Mouse (Mus musculus) CD4-positive naive resting alpha-beta T cell, adult 76 days (primary cell): Measurements from ENCODE around the gene Smg5. TPM values are rescaled to one million over a fixed set of nuclear protein-coding genes. Genes with fewer than 3 reads are reported as not detected.

Experiments
- total RNA-seq: library from RNA; stranded (reverse); gene quantifications from one replicate; pipeline ENCODE4 v1.2.4, GENCODE M21; 2023

Gene Smg5
- 131 TPM for total RNA-seq

DNA sequence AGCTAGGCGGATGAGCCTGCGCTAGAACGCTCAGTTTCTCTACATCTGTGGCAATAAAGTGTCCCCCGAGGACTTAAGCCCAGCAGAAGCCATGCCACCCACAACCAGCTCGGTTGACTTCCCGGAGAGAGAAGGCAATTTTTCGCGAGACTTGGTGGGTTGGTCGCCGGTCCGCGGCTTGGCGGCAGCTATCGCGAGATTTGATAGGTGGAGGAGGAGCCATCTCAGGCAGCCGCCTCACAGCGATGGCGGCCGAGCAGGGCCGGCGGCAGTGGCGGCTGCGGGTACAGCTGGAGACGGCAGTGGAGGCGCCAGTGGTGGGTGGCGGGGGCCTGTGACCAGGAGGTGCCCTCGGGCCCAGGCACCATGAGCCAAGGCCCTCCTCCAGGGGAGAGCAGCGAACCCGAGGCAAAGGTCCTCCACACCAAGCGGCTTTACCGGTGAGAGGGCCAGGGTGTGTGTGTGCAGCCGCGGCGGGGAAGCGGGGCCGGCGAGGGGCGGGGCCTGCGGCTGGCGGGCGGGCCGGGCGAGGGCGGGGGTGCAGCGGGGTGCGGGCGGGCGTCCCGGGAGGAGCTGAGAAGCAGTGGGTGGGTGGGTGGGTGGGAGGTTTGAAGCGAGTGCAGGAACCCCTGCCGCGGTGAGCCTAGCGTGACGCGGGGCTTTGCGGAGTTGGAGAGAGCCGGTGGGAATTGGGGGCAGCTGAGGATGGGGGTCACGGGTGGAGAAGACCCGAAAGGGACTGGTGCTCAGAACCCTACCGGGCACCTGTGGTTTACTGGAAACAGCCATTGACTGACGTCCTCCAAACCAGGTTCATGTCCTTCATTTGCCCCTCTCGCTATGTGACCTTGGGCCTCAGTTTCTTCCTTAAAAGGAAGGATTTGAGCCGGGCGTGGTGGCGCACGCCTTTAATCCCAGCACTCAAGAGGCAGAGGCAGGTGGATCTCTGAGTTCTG lies at the start of gene Smg5, which contains the start of gene Tmem79:
TSS of gene Smg5 (plus strand) at position 203 of the 956 bp plus-strand sequence.
TSS of gene Tmem79 (minus strand) at position 91 of the 956 bp plus-strand sequence.

GRCm38 (mm10) chr3:88287110-88287509 lies 49.0 kb upstream of the Smg5 start, which contains the start of gene Gm38392:
Gene Gm38392, minus strand, starts transcription at chr3:88287210.

GRCm38 (mm10) chr3:88296561-88297318 lies 39.3 kb upstream of the Smg5 start, which contains the start of the genes Tsacc and Cct3:
Gene Tsacc, minus strand, starts transcription at chr3:88296999.
Gene Cct3, plus strand, starts transcription at chr3:88297116.

GRCm38 (mm10) chr3:88324951-88325405 lies 11.1 kb upstream of the Smg5 start, which contains the start of gene Glmp:
Gene Glmp, plus strand, starts transcription at chr3:88325023.

GRCm38 (mm10) chr3:88364337-88364736 lies 28.3 kb downstream of the Smg5 start, which contains the start of gene Paqr6:
Gene Paqr6, plus strand, starts transcription at chr3:88364584.

GRCm38 (mm10) chr3:88372643-88373042 lies 36.6 kb downstream of the Smg5 start, which contains the start of gene Bglap3:
Gene Bglap3, minus strand, starts transcription at chr3:88372743.

DNA sequence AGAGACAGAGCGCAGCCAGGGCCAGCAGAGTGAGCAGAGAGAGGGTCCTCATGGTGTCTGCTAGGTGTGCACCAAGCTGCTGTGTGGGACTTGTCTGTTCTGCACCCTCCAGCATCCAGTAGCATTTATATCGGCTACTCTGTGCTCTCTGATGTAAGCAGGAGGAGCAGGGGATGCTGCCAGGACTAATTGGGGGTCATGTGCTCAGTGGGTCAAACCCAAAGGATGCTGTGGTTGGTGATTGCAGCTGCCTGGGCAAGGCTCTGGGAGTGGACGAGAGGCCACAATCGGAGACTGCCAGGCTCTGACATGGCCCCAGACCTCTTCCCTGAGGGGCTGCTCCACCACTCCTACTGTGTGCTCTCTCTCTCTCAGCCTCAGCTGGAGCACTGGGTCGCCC lies 42.5 kb downstream of the Smg5 start, which contains the start of gene Bglap2:
TSS of gene Bglap2 (minus strand) at position 101 of the 400 bp plus-strand sequence.

GRCm38 (mm10) chr3:88384364-88384763 lies 48.3 kb downstream of the Smg5 start, which contains the start of gene Bglap:
Gene Bglap, minus strand, starts transcription at chr3:88384464.

DNA sequence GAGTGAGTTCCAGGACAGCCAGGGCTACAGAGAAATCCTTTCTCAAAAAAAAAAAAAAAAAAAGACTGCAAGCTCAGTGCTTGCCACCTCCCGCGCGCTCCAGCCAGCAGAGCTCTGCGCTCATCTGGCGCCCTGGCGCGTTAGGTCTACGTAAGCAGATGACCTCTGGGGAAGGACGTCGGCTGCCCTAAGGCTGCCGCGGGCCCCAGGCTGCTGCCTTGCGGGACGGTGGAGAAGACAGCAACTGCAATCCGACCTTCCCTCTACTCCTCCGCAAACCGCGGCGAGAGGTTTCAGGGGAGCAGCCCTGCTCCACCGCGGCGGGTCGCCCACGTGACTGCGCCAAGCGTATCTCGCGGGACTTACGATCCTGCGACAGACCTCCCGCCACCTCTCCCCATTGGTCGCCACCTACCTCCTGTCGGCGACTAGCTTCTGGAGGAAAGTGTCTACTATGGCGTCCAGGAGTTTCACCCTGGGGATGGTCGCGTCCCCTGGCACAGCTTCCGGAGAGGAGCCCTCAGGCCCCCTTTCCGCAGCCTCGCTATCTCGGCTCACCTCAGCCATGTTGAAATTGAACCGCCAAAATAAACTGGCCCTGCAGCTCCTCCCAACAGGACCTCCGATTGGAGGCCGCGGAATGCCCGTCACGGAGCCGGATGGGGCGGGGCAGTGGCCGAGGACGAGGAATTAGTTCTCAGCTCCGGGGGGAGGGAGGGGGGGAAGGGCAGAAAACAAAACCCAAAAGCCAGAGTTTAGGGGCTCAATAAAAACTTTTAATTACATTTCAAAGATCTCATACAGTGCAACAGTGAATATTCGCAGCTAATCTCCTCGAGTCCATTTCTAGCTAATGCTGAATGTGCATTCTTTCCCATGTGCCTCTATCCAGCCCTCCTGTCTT lies 73.9 kb downstream of the Smg5 start, which contains the start of gene Pmf1:
TSS of gene Pmf1 (minus strand) at position 591 of the 904 bp plus-strand sequence.

Other genes with a start within 250 kb of the Smg5 start
- gene Mef2d, start 193.9 kb upstream of the Smg5 start, total RNA-seq = 452 TPM
- not detected for gene Rhbg, start 81.6 kb upstream of the Smg5 start, total RNA-seq
- not detected for gene Gm38392, start 49.0 kb upstream of the Smg5 start, total RNA-seq
- 5.1 TPM for gene Tsacc, start 39.3 kb upstream of the Smg5 start, total RNA-seq
- gene Cct3, start 39.1 kb upstream of the Smg5 start, total RNA-seq = 177 TPM
- gene Glmp, start 11.2 kb upstream of the Smg5 start, total RNA-seq = 96.6 TPM
- 0.62 TPM for gene Tmem79, start 112 bp upstream of the Smg5 start, total RNA-seq
- gene Paqr6, start 28.3 kb downstream of the Smg5 start, total RNA-seq = not detected
- not detected for gene Bglap3, start 36.5 kb downstream of the Smg5 start, total RNA-seq
- gene Bglap2, start 42.4 kb downstream of the Smg5 start, total RNA-seq = not detected
- not detected for gene Bglap, start 48.2 kb downstream of the Smg5 start, total RNA-seq
- 49.6 TPM for gene Pmf1, start 74.1 kb downstream of the Smg5 start, total RNA-seq
- gene Slc25a44, start 88.9 kb downstream of the Smg5 start, total RNA-seq = 17.2 TPM
- gene Sema4a, start 124.9 kb downstream of the Smg5 start, total RNA-seq = 87.3 TPM
- gene Lmna, start 173.7 kb downstream of the Smg5 start, total RNA-seq = 33.3 TPM
- gene Mex3a, start 196.1 kb downstream of the Smg5 start, total RNA-seq = 2.3 TPM
- not detected for gene Rab25, start 212.0 kb downstream of the Smg5 start, total RNA-seq
- 60.5 TPM for gene Lamtor2, start 216.8 kb downstream of the Smg5 start, total RNA-seq
- gene Ubqln4, start 217.5 kb downstream of the Smg5 start, total RNA-seq = 48.9 TPM
- 61.2 TPM for gene Ssr2, start 239.6 kb downstream of the Smg5 start, total RNA-seq